Mouse (Mus musculus): ENCODE measurements around the gene Slc25a21. TPM values are rescaled to one million over a fixed set of nuclear protein-coding genes. Genes with fewer than 3 reads are reported as not detected.

The Slc25a21 gene
- polyA plus RNA-seq, 1 experiment from 2014 or later = 1.2 TPM

GRCm38 (mm10) chr12:56863873-56864562, 333.3 kb downstream of the Slc25a21 start:
- H3K9me3 ChIP-seq (ENCODE audit: control insufficient read depth, low read length) = no peaks in the 10 kb centered on the region
- no peaks in the 10 kb centered on the region for H3K27me3 ChIP-seq (ENCODE audit: control insufficient read depth, insufficient read depth, low read length)
- no peak overlapping the region for H3K4me2 ChIP-seq (replicated peaks; ENCODE audit: low read depth, low read length)
- WGBS = 86% methylated on average over 4 of the region's 4 CpGs
- no peaks in the 10 kb centered on the region for H3K36me3 ChIP-seq (ENCODE audit: control insufficient read depth, insufficient read depth, low read length)
- no peak overlapping the region for H3K9ac ChIP-seq (ENCODE audit: low read depth, low read length)
- no peak overlapping the region for H3K4me3 ChIP-seq (ENCODE audit: low read depth, low read length)
- DNase-seq (ENCODE audit: low spot score) (no peak), ATAC-seq (ENCODE audit: low FRiP score) (no peak)
- no peak overlapping the region for H3K27ac ChIP-seq (ENCODE audit: low read depth, low read length)
- H3K4me1 ChIP-seq (replicated peaks; ENCODE audit: control insufficient read depth, insufficient read depth, low read length) = no peaks in the 10 kb centered on the region

- DNase-seq (ENCODE audit: low spot score) = no peak
- Histone ChIP-seq H3K4me3 (ENCODE audit: low read depth, low read length) (no peak overlapping the region), H3K4me1 (replicated peaks; ENCODE audit: control insufficient read depth, insufficient read depth, low read length) (no peaks in the 10 kb centered on the region), H3K4me2 (replicated peaks; ENCODE audit: low read depth, low read length) (no peak overlapping the region), H3K27me3 (ENCODE audit: control insufficient read depth, insufficient read depth, low read length) (no peaks in the 10 kb centered on the region), H3K36me3 (ENCODE audit: control insufficient read depth, insufficient read depth, low read length) (no peaks in the 10 kb centered on the region), H3K9ac (ENCODE audit: low read depth, low read length) (no peak overlapping the region), H3K9me3 (ENCODE audit: control insufficient read depth, low read length) (no peaks in the 10 kb centered on the region), H3K27ac (ENCODE audit: low read depth, low read length) (no peak overlapping the region)
- ATAC-seq (ENCODE audit: low FRiP score) = no peak
- WGBS = 70% methylated on average over 4 of the region's 4 CpGs
Measured at GRCm38 (mm10) chr12:56852679-56853078, 344.6 kb downstream of the Slc25a21 start.

GRCm38 (mm10) chr12:56851464-56851863, 345.8 kb downstream of the Slc25a21 start:
- Histone ChIP-seq H3K4me1 (replicated peaks; ENCODE audit: control insufficient read depth, insufficient read depth, low read length) (no peaks in the 10 kb centered on the region), H3K9ac (ENCODE audit: low read depth, low read length) (no peak overlapping the region), H3K9me3 (ENCODE audit: control insufficient read depth, low read length) (no peaks in the 10 kb centered on the region), H3K36me3 (ENCODE audit: control insufficient read depth, insufficient read depth, low read length) (no peaks in the 10 kb centered on the region), H3K4me3 (ENCODE audit: low read depth, low read length) (no peak overlapping the region), H3K27me3 (ENCODE audit: control insufficient read depth, insufficient read depth, low read length) (no peaks in the 10 kb centered on the region), H3K27ac (ENCODE audit: low read depth, low read length) (no peak overlapping the region), H3K4me2 (replicated peaks; ENCODE audit: low read depth, low read length) (no peak overlapping the region)
- ATAC-seq (ENCODE audit: low FRiP score) (no peak), DNase-seq (ENCODE audit: low spot score) (no peak)
- WGBS = 54% methylated on average over 3 of the region's 3 CpGs

GRCm38 (mm10) chr12:56829945-56830344, 367.3 kb downstream of the Slc25a21 start:
- H3K4me3 ChIP-seq (ENCODE audit: low read depth, low read length) = no peak overlapping the region
- no peaks in the 10 kb centered on the region for H3K36me3 ChIP-seq (ENCODE audit: control insufficient read depth, insufficient read depth, low read length)
- DNase-seq (ENCODE audit: low spot score) (no peak), ATAC-seq (ENCODE audit: low FRiP score) (peak; percentile 55; the same call in 1 of the 2 replicates)
- H3K4me2 ChIP-seq (replicated peaks; ENCODE audit: low read depth, low read length) = no peak overlapping the region
- no peak overlapping the region for H3K27ac ChIP-seq (ENCODE audit: low read depth, low read length)
- H3K4me1 ChIP-seq (replicated peaks; ENCODE audit: control insufficient read depth, insufficient read depth, low read length) = no peaks in the 10 kb centered on the region
- no peak overlapping the region for H3K9ac ChIP-seq (ENCODE audit: low read depth, low read length)
- H3K9me3 ChIP-seq (ENCODE audit: control insufficient read depth, low read length) = no peaks in the 10 kb centered on the region
- H3K27me3 ChIP-seq (ENCODE audit: control insufficient read depth, insufficient read depth, low read length) = no peaks in the 10 kb centered on the region
- 76% methylated on average over 1 of the region's 1 CpGs for WGBS

- H3K4me3 ChIP-seq (ENCODE audit: low read depth, low read length) = peak overlapping the region; percentile 15; the same call in 1 of the 2 replicates
- H3K4me2 ChIP-seq (replicated peaks; ENCODE audit: low read depth, low read length) = no peak overlapping the region
- no peaks in the 10 kb centered on the region for H3K9me3 ChIP-seq (ENCODE audit: control insufficient read depth, low read length)
- DNase-seq (ENCODE audit: low spot score) (peak; percentile 69), ATAC-seq (ENCODE audit: low FRiP score) (peak; percentile 92)
- no peaks in the 10 kb centered on the region for H3K4me1 ChIP-seq (replicated peaks; ENCODE audit: control insufficient read depth, insufficient read depth, low read length)
- no peaks in the 10 kb centered on the region for H3K27me3 ChIP-seq (ENCODE audit: control insufficient read depth, insufficient read depth, low read length)
- WGBS = 10% methylated on average over 5 of the region's 5 CpGs
- H3K27ac ChIP-seq (ENCODE audit: low read depth, low read length) = no peak overlapping the region
- H3K9ac ChIP-seq (ENCODE audit: low read depth, low read length) = no peak overlapping the region
- H3K36me3 ChIP-seq (ENCODE audit: control insufficient read depth, insufficient read depth, low read length) = no peaks in the 10 kb centered on the region
Measured at GRCm38 (mm10) chr12:56829455-56829883, 367.8 kb downstream of the Slc25a21 start.

- 75% methylated on average over 8 of the region's 8 CpGs for WGBS
- H3K27ac ChIP-seq (ENCODE audit: low read depth, low read length) = no peak overlapping the region
- no peaks in the 10 kb centered on the region for H3K9me3 ChIP-seq (ENCODE audit: control insufficient read depth, low read length)
- H3K4me2 ChIP-seq (replicated peaks; ENCODE audit: low read depth, low read length) = no peak overlapping the region
- DNase-seq (ENCODE audit: low spot score) (no peak), ATAC-seq (ENCODE audit: low FRiP score) (no peak)
- no peak overlapping the region for H3K9ac ChIP-seq (ENCODE audit: low read depth, low read length)
- H3K27me3 ChIP-seq (ENCODE audit: control insufficient read depth, insufficient read depth, low read length) = no peaks in the 10 kb centered on the region
- no peaks in the 10 kb centered on the region for H3K4me1 ChIP-seq (replicated peaks; ENCODE audit: control insufficient read depth, insufficient read depth, low read length)
- no peak overlapping the region for H3K4me3 ChIP-seq (ENCODE audit: low read depth, low read length)
- no peaks in the 10 kb centered on the region for H3K36me3 ChIP-seq (ENCODE audit: control insufficient read depth, insufficient read depth, low read length)
Measured at GRCm38 (mm10) chr12:56827808-56828384, 369.4 kb downstream of the Slc25a21 start.

GRCm38 (mm10) chr12:56824688-56825087, 372.6 kb downstream of the Slc25a21 start:
- H3K27me3 ChIP-seq (ENCODE audit: control insufficient read depth, insufficient read depth, low read length) = no peaks in the 10 kb centered on the region
- 72% methylated on average over 5 of the region's 5 CpGs for WGBS
- no peaks in the 10 kb centered on the region for H3K36me3 ChIP-seq (ENCODE audit: control insufficient read depth, insufficient read depth, low read length)
- H3K4me1 ChIP-seq (replicated peaks; ENCODE audit: control insufficient read depth, insufficient read depth, low read length) = no peaks in the 10 kb centered on the region
- H3K4me3 ChIP-seq (ENCODE audit: low read depth, low read length) = no peak overlapping the region
- DNase-seq (ENCODE audit: low spot score) (no peak), ATAC-seq (ENCODE audit: low FRiP score) (no peak)
- H3K27ac ChIP-seq (ENCODE audit: low read depth, low read length) = no peak overlapping the region
- no peak overlapping the region for H3K9ac ChIP-seq (ENCODE audit: low read depth, low read length)
- H3K4me2 ChIP-seq (replicated peaks; ENCODE audit: low read depth, low read length) = no peak overlapping the region
- no peaks in the 10 kb centered on the region for H3K9me3 ChIP-seq (ENCODE audit: control insufficient read depth, low read length)

- Histone ChIP-seq H3K27ac (ENCODE audit: low read depth, low read length) (no peak overlapping the region), H3K9ac (ENCODE audit: low read depth, low read length) (no peak overlapping the region), H3K9me3 (ENCODE audit: control insufficient read depth, low read length) (no peaks in the 10 kb centered on the region), H3K4me3 (ENCODE audit: low read depth, low read length) (no peak overlapping the region), H3K27me3 (ENCODE audit: control insufficient read depth, insufficient read depth, low read length) (no peaks in the 10 kb centered on the region), H3K36me3 (ENCODE audit: control insufficient read depth, insufficient read depth, low read length) (no peaks in the 10 kb centered on the region), H3K4me1 (replicated peaks; ENCODE audit: control insufficient read depth, insufficient read depth, low read length) (no peaks in the 10 kb centered on the region), H3K4me2 (replicated peaks; ENCODE audit: low read depth, low read length) (no peak overlapping the region)
- ATAC-seq (ENCODE audit: low FRiP score) = no peak
- no peak for DNase-seq (ENCODE audit: low spot score)
- 66% methylated on average over 2 of the region's 2 CpGs for WGBS
Measured at GRCm38 (mm10) chr12:56822122-56822521, 375.1 kb downstream of the Slc25a21 start.

- no peaks in the 10 kb centered on the region for H3K27me3 ChIP-seq (ENCODE audit: control insufficient read depth, insufficient read depth, low read length)
- H3K9me3 ChIP-seq (ENCODE audit: control insufficient read depth, low read length) = no peaks in the 10 kb centered on the region
- no peaks in the 10 kb centered on the region for H3K36me3 ChIP-seq (ENCODE audit: control insufficient read depth, insufficient read depth, low read length)
- no peak for ATAC-seq (ENCODE audit: low FRiP score)
- no peaks in the 10 kb centered on the region for H3K4me1 ChIP-seq (replicated peaks; ENCODE audit: control insufficient read depth, insufficient read depth, low read length)
- WGBS = 90% methylated on average over 2 of the region's 2 CpGs
- H3K4me2 ChIP-seq (replicated peaks; ENCODE audit: low read depth, low read length) = no peak overlapping the region
- H3K4me3 ChIP-seq (ENCODE audit: low read depth, low read length) = no peak overlapping the region
- no peak overlapping the region for H3K9ac ChIP-seq (ENCODE audit: low read depth, low read length)
- no peak overlapping the region for H3K27ac ChIP-seq (ENCODE audit: low read depth, low read length)
- no peak for DNase-seq (ENCODE audit: low spot score)
Measured at GRCm38 (mm10) chr12:56820604-56821003, 376.7 kb downstream of the Slc25a21 start.

Data from hindbrain, embryonic 11.5 days (tissue).